Mouse (Mus musculus) stomach, postnatal 0 days (tissue): ENCODE results near the gene Abhd14b.

Experiments
- CTCF ChIP-seq: IDR thresholded peaks from 2 replicates; pipeline ENCODE4 v1.5.1; 2016; ENCODE audit warnings: antibody characterized with exemption, low read depth, mild to moderate bottlenecking, moderate library complexity
- EP300 ChIP-seq: optimal IDR thresholded peaks from 2 replicates; pipeline ENCODE3; 2016; ENCODE audit warnings: antibody characterized with exemption

DNA sequence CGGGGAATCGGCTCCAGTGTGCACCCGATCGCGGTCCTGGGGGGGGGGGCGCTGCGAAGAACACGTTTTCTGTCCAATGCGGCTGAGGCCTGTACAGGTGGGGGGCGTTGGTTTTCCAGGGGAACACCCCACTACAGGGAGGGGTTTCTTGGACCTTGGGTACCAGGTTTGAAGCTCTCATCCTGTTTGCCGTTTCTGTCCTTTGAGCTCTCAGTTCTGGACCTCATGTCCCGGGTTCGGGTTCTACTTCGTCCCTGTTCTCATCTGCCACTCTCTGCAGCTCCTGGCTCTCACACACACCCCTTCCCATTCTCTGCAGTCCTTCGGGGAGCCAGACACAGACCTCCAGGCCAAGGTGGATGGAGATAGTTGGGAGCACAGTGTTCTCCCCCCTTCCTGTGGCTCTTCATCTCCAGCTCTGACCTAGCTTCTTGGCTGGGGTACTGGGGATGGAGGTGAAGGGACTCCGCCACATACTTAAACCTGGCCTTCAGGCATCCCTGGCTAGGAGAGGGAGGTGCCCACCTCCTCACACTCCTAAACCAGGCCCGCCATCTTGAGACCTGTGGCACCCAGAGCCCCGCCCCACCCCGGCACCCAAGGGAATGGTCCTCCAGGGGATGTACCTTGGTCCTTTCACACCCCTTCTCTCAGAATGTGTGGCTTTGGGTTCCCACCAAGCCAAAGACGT, 7.0 kb downstream of the Abhd14b start:
- TF ChIP-seq CTCF (no peak), EP300 (no peak)
